20 mouse cellular contexts compared by ENCODE assay signal in the genomic region with DNA sequence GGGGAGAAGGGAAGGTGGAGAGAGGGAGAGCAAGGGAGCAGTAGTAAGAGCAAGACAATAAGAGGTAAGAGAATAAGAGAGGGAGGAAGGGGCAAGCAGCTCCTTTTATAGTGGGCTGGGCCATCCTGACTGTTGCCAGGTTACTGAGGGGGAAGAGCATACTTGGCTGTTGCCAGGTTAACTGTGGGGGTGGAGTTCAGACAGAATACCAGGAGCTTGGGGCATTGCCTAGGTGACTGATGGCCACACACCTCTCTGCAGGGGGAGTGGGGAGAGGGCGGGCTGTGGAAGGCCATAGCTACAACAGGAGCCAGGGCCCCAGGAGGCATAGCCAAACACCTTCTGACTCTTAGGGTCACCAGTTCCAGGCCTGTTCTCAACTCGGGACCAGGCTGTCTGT.
A peak's percentile ranks its signal among the peaks of the same experiment; 100 is the strongest.
DNase-seq lines count a peak whose midpoint lies in the region; ATAC-seq lines count a peak whose summit lies in the region.
"Had no signal": no experiment of that assay in that cellular context is flagged by ENCODE, and none has a peak within 500 bp of the region (broad histone marks: within the 10 kb centered on the region; RNA-seq: fewer than 3 reads in every experiment).

No protein-coding gene starts in this region.

- H3K4me3 ChIP-seq in kidney, embryonic 16.5 days (ENCODE audit: low read length) = no peak overlapping the region
- H3K4me3 ChIP-seq in embryonic facial prominence, embryonic 10.5 days = no peak overlapping the region
- H3K4me3 ChIP-seq: left cerebral cortex, adult 2 months had no signal

- DNase-seq in cerebellum, postnatal 10 days = peak; percentile 12 to 35
- no peak for DNase-seq in cerebellum, postnatal 4 days (ENCODE audit: low spot score in 2 of 2)
- no peak for DNase-seq in kidney, adult 9 months
- DNase-seq in ES-CJ7 (ENCODE audit: low read depth, low spot score) = peak; percentile 4
- peak; percentile 8 for DNase-seq in embryonic facial prominence, embryonic 10.5 days (ENCODE audit: low spot score)
- DNase-seq in embryo, embryonic 11 days = no peak
- DNase-seq in frontal cortex, postnatal 14 days (ENCODE audit: low spot score in 2 of 2) = no peak
- DNase-seq: adrenal gland, adult 8-10 months; forebrain, postnatal 0 days; kidney, adult 2 months; kidney, postnatal 36 days; layer of hippocampus, adult 9-11 months; left cerebral cortex, postnatal 4 days; liver; lung, postnatal 10 days; retina, postnatal 1 day; right cerebral cortex, postnatal 4 days had no signal

- ATAC-seq in kidney, embryonic 16.5 days (ENCODE audit: low FRiP score, low TSS enrichment) = peak; percentile 31; the same call in 1 of the 2 replicates
- ATAC-seq: forebrain, postnatal 0 days had no signal

- no peak overlapping the region for H3K4me2 ChIP-seq in kidney, embryonic 16.5 days (replicated peaks; ENCODE audit: low read depth, low read length)

- no peaks in the 10 kb centered on the region for H3K9me3 ChIP-seq in kidney, embryonic 16.5 days (ENCODE audit: low read length)
- H3K9me3 ChIP-seq in embryonic facial prominence, embryonic 10.5 days = no peaks in the 10 kb centered on the region

- no peak overlapping the region for H3K27ac ChIP-seq in kidney, embryonic 16.5 days (ENCODE audit: low read length)
- no peak overlapping the region for H3K27ac ChIP-seq in embryonic facial prominence, embryonic 10.5 days (replicated peaks)
- H3K27ac ChIP-seq: left cerebral cortex, adult 2 months; stomach, postnatal 0 days had no signal

- H3K36me3 ChIP-seq in kidney, embryonic 16.5 days (ENCODE audit: insufficient read depth, low read length) = no peaks in the 10 kb centered on the region
- no peaks in the 10 kb centered on the region for H3K36me3 ChIP-seq in embryonic facial prominence, embryonic 10.5 days (replicated peaks)

- H3K27me3 ChIP-seq in kidney, embryonic 16.5 days (ENCODE audit: insufficient read depth, low read length) = no peaks in the 10 kb centered on the region
- no peaks in the 10 kb centered on the region for H3K27me3 ChIP-seq in embryonic facial prominence, embryonic 10.5 days (replicated peaks; ENCODE audit: low read depth, poor library complexity, severe bottlenecking)

- no peak overlapping the region for H3K9ac ChIP-seq in kidney, embryonic 16.5 days (replicated peaks; ENCODE audit: low read length)
- H3K9ac ChIP-seq: forebrain, postnatal 0 days had no signal

- 73% methylated on average over 2 of the region's 2 CpGs for WGBS in kidney, embryonic 16.5 days
- 67% methylated on average over 2 of the region's 2 CpGs for WGBS in embryonic facial prominence, embryonic 10.5 days

- H3K4me1 ChIP-seq in kidney, embryonic 16.5 days (ENCODE audit: insufficient read depth, low read length) = no peaks in the 10 kb centered on the region
- H3K4me1 ChIP-seq in embryonic facial prominence, embryonic 10.5 days = peaks cover 4% of the 10 kb centered on the region; the same call in 1 of the 2 replicates

Comparison
In these comparisons a context has a peak if more than half of its experiments do, and no peak if none do; other contexts are left out.
1. DNase-seq: peak in cerebellum, postnatal 10 days (2 of 2), ES-CJ7 (single experiment) and embryonic facial prominence, embryonic 10.5 days (single experiment); none in cerebellum, postnatal 4 days (0 of 2), kidney, adult 9 months (single experiment), embryo, embryonic 11 days (single experiment) and frontal cortex, postnatal 14 days (0 of 2).